Mouse (Mus musculus): ENCODE data around the gene Olfr643. TPM values are rescaled to one million over a fixed set of nuclear protein-coding genes. Genes with fewer than 3 reads are reported as not detected.
A peak's percentile ranks its signal among the peaks of the same experiment; 100 is the strongest.
"Not testable (repeated sequence)": the region's sequence is repeated elsewhere in the genome, so short reads cannot be mapped to it uniquely, and the experiment has no call there.

The Olfr643 gene
- total RNA-seq, 1 experiment from 2014 or later, result not detected

DNA sequence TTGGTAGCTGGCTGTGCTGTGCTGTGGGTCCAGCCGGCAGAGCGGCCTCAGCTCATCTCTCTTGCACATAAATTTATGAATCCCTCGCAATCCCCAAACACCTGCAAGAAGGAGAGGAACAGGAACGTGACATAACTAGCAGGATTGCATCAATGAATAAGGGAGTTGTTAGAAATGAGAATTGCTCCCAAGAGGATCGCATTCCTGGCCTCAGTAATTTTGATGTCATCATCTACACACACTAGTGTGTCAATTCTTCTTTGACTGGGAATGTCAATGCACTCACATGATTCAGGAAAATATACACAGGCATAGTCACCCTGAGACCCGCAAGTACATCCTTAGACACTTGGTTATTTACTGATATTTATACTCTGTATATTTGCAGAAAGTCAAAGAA lies 111.7 kb downstream of the Olfr643 start, which contains the start of gene Olfr640:
Gene Olfr640, minus strand, starts transcription at position 101 of the 400 bp plus-strand sequence.
- no peak for ATAC-seq (replicated peaks; ENCODE audit: low read depth, poor library complexity, severe bottlenecking)

DNA sequence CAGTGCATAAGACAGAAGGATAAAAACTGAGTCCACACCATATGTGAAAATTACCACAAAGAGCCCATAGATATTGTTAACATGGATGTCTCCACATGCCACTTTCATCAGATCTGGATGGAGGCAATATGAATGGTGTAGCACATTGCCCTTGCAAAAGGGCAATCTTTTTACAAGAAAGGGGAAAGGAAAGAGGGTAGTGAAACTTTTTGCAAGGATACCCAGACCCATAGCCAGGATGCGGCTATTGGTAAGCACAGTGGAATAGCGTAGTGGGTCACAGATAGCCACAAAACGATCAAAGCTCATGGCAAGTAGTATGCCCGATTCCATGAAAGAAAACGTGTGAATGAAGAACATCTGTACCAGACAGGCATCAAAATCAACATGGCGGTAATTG lies 115.6 kb downstream of the Olfr643 start:
- ATAC-seq (replicated peaks; ENCODE audit: low read depth, poor library complexity, severe bottlenecking), result peak; percentile 72

DNA sequence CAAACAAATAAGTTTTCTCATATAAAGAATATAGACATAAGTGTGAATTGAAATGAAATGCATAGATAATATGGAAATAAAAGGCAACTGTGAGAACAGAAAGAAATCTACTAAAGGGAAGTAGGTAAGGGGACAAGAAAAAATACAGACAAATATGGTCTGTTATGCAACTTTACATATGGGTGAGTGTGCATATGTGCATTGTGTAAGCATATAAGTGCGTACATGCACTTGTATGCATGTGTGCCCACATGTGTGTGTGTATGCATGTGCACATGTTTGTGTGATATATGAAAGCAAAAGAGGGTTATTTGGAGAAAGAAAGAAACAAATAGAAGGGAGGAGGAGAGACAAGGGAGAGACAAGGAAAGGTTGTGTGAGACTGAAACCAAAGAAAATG lies 118.3 kb downstream of the Olfr643 start:
- ATAC-seq (replicated peaks; ENCODE audit: low read depth, poor library complexity, severe bottlenecking), result no peak

DNA sequence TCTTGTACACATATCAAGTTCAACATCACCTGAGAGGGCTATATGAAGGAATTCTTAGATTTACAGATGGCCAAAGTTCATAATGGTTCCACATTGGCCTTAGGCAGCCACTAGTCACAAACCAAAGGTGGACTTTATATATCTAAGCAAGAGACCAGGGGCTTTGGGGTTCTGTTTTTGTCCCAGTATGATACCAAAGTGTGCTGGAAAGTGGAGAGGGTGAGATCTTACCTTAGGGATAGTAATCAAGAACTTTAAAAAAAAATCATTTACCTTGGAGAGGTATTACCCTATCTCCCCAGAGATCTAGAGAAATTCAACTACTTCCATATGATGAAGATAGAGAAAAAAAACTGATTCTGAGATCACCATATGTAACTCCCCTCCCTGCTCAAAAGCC lies 120.0 kb downstream of the Olfr643 start, which contains the start of gene Olfr639:
Gene Olfr639, minus strand, starts transcription at position 101 of the 400 bp plus-strand sequence.
- no peak for ATAC-seq (replicated peaks; ENCODE audit: low read depth, poor library complexity, severe bottlenecking)

DNA sequence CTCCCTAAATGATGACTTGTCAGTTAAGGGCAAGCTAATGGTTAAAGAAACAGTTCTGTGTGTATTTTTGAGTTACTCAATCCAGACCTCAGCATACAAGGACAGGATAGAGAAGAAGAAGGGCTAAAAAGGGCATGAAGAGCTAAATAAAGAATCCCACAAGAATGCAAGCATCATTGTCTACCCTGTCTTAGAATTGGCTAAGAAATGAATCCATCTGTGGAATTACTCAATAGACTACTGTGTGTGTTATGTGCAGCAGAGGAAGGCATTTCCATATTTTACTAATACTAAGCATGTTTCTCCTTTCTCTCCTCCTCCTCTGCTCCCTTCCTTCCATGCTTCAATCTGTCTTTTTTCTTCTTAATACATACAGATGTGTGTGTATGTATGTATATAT lies 138.1 kb downstream of the Olfr643 start:
- ATAC-seq (replicated peaks; ENCODE audit: low read depth, poor library complexity, severe bottlenecking), result 0 out of 2 replicates have a peak, but pooled peaks have one; percentile 45

DNA sequence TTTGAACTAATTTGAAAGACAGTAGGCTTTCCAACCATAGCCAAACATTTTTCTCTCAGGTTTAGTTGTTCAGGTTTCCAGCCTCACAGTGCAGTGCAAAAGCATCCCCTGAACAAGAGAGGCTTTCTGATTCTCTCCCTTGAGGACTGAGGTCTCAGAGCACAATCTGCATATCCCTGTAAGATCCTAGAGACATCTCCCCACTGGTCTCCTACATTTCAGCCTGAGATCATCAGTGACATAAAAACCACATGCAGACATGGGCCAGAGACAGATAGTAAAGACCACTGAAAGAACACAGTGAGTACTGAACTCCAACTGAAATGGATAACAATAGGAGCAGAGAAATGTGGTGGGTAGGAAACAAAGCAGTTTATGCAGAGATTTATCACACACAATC lies 138.8 kb downstream of the Olfr643 start, which contains the start of gene Olfr638:
Gene Olfr638, plus strand, starts transcription at position 301 of the 400 bp plus-strand sequence.
- no peak for ATAC-seq (replicated peaks; ENCODE audit: low read depth, poor library complexity, severe bottlenecking)

DNA sequence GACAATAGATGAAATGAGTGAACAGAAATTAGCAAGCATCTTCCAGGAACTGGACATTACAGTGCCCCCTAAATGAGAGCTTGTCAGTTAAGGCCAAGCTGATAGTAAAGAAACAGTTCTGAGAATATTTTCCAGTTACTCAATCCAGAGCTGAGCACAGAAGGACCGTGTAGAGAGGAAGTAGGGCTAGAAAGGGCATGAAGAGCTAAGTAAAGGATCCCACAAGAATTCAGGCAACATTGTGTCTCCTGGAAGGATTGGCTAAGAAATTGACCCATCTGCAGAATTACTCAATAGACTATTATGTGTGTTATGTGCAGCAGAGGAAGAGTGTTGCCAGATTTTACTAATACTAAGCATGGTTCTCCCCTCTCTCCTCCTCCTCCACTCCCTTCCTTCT lies 165.4 kb downstream of the Olfr643 start:
- ATAC-seq (replicated peaks; ENCODE audit: low read depth, poor library complexity, severe bottlenecking), result peak; percentile 42; the same call in 1 of the 2 replicates

DNA sequence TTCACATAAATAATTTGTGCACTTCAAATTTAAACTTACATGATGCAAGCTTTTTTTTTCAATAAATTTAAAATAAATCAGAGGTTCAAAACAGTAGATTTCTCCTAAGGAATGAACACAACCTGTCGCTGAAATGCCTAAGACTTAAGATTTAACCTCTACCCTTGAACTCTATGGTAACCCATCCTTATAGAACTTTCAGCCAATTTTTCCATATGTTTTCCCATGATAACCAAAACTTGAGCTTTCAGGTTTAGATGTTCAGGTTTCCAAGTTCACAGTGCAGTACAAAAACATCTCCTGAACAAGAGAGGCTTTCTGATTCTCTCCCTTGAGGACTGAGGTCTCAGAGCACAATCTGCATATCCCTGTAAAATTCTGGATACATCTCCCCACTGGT lies 166.4 kb downstream of the Olfr643 start, which contains the start of gene Olfr635:
Gene Olfr635, plus strand, starts transcription at position 301 of the 400 bp plus-strand sequence.
- ATAC-seq (replicated peaks; ENCODE audit: low read depth, poor library complexity, severe bottlenecking), result no peak

DNA sequence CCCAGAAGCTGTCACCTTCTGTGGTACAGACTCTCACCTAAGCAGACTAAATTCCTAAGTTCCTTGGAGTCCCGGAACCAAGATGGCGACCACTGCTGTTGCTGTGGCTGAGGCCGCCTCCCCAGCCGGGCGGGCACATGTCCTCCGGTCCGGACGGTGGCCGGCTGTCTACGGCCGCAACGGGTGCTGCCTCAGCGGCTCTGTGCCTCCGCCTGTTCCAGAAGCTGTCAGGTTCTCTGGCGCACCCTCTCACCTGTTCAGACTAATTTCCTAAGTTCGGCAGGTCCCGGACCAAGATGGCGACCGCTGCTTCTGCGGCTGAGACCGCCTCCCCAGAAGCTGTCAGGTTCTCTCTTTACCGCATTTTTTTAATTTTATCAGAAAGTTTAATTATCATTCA lies 170.3 kb downstream of the Olfr643 start:
- not testable (repeated sequence) for ATAC-seq (replicated peaks; ENCODE audit: low read depth, poor library complexity, severe bottlenecking)

Other genes with a start within 250 kb of the Olfr643 start
- not detected in 2 replicates for gene Olfr64, start 242.9 kb downstream of the Olfr643 start, total RNA-seq (2017)
- not detected in 2 replicates for gene Olfr65, start 233.9 kb downstream of the Olfr643 start, total RNA-seq (2017)
- not detected in 2 replicates for gene Olfr631, start 208.6 kb downstream of the Olfr643 start, total RNA-seq (2017)
- gene Olfr632, start 203.1 kb downstream of the Olfr643 start, total RNA-seq (2017), result not detected in 2 replicates
- not detected in 2 replicates for gene Olfr633, start 193.0 kb downstream of the Olfr643 start, total RNA-seq (2017)
- not detected in 2 replicates for gene Olfr635, start 166.3 kb downstream of the Olfr643 start, total RNA-seq (2017)
- not detected in 2 replicates for gene Olfr638, start 138.7 kb downstream of the Olfr643 start, total RNA-seq (2017)
- gene Olfr639, start 120.1 kb downstream of the Olfr643 start, total RNA-seq (2017), result not detected in 2 replicates
- not detected in 2 replicates for gene Olfr640, start 111.8 kb downstream of the Olfr643 start, total RNA-seq (2017)
- gene Olfr641, start 102.0 kb downstream of the Olfr643 start, total RNA-seq (2017), result not detected in 2 replicates
- gene Olfr642, start 84.7 kb downstream of the Olfr643 start, total RNA-seq (2017), result not detected in 2 replicates
- not detected in 2 replicates for gene 4930516K23Rik, start 76.0 kb downstream of the Olfr643 start, total RNA-seq (2017)
- not detected in 2 replicates for gene Olfr644, start 65.5 kb downstream of the Olfr643 start, total RNA-seq (2017)
- gene Olfr645, start 51.9 kb downstream of the Olfr643 start, total RNA-seq (2017), result not detected in 2 replicates
- gene Olfr646, start 32.5 kb downstream of the Olfr643 start, total RNA-seq (2017), result not detected in 2 replicates
- not detected in 2 replicates for gene Ubqln5, start 7.6 kb downstream of the Olfr643 start, total RNA-seq (2017)
- gene Ubqln3, start 5.9 kb upstream of the Olfr643 start, total RNA-seq (2017), result not detected in 2 replicates
- gene Ubqlnl, start 13.2 kb upstream of the Olfr643 start, total RNA-seq (2017), result 0.05 TPM in 1 of 2 replicates, not detected in the other
- not detected in 2 replicates for gene Olfm5, start 27.4 kb upstream of the Olfr643 start, total RNA-seq (2017)
- not detected in 2 replicates for gene Olfr648, start 46.0 kb upstream of the Olfr643 start, total RNA-seq (2017)
- gene Olfr649, start 58.6 kb upstream of the Olfr643 start, total RNA-seq (2017), result not detected in 2 replicates
- 3.0 and 3.2 TPM in 2 replicates for gene Trim6, start 81.4 kb upstream of the Olfr643 start, total RNA-seq (2017)
- 23.9 and 26.9 TPM in 2 replicates for gene Trim34a, start 107.1 kb upstream of the Olfr643 start, total RNA-seq (2017)
- gene Trim5, start 150.7 kb upstream of the Olfr643 start, total RNA-seq (2017), result 6.3 and 8.4 TPM in 2 replicates
- gene Trim12a, start 178.1 kb upstream of the Olfr643 start, total RNA-seq (2017), result 62.4 and 67.9 TPM in 2 replicates
- gene Trim34b, start 192.1 kb upstream of the Olfr643 start, total RNA-seq (2017), result 0.58 and 3.4 TPM in 2 replicates
- gene Trim12c, start 216.0 kb upstream of the Olfr643 start, total RNA-seq (2017), result 25.4 and 31.8 TPM in 2 replicates
- 0.53 and 1.6 TPM in 2 replicates for gene Trim30b, start 232.5 kb upstream of the Olfr643 start, total RNA-seq (2017)